Mouse (Mus musculus): ENCODE measurements around the gene Cfap54. TPM values are rescaled to one million over a fixed set of nuclear protein-coding genes. Genes with fewer than 3 reads are reported as not detected.

The Cfap54 gene
- polyA plus RNA-seq, 3 experiments from 2014 or later: 0.70 to 2.5 (median 0.93) TPM

DNA sequence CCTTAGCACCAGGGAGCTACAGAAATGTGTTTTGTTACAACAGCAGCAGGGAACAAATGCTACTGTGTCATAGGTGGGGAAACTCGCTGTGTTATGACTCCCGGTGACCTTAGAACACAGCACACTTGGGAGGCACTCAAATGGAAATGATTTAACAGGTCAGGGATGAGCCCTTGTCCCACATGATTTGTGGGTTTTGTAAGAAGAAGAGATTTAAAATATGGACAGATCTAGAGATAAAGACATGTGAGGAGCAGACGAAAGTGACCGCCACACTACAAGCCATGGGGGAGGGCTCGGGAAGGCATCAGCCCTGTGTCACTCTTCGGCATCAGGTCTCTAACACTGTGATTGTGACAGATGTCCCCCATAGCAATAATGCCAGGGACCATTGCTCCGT is 144.3 kb downstream of the Cfap54 start:
- no peak for ATAC-seq

DNA sequence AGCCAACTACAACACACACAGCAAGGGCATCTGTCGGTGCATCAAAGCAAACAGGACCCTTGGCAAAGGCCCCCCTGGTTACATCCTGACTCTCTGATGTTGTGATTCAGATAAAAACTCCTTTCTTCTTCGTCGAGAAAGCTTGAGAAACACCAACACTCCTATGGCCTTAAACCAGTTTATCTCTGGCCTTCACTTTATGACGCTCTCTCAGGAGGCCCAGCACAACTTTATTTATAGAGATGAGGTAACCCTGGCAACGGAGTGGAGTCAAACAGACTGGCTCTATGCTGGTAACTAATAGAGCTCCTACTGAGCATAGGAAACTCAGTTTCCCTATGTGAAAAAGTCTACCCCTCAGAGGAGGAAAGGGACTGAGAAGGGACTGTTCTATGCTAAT is 146.9 kb downstream of the Cfap54 start:
- ATAC-seq: no peak

DNA sequence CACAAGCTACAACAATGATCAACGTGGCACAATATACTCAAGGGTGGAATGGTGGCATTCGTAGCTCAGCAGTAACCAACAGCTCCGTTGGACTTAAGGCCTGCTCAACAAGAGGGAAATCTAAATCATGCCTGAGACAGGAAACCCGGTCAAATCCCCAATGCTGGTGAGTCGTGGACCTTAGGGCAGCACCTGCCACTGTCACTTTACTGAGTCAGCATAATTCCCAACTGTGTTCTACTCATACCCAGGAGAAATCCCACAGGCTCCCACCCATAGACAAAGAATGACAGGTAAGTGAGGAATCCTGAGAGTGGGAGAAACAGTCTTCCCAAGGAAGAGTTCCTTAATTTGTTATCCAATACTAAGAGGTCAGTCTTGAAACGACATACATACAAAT is 147.8 kb downstream of the Cfap54 start:
- ATAC-seq: no peak

DNA sequence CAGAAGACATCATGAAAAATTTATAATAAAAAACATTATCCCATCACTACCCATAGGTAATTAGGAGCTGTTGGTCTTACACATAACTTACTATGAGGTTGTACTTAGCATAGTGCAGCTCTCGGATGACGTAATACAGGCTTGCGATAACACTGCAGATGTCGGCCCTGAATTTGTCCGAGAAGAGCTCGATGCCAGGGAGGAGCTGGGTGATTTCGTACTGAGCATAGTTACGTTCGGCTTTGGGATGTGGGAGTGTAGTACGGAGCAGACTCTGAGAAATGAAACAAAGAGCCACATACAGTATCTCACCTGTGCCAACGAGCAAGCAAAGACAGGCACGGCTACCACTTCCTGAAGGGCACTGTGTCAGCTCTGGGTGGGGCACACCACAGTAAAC is 149.0 kb downstream of the Cfap54 start:
- no peak for ATAC-seq

DNA sequence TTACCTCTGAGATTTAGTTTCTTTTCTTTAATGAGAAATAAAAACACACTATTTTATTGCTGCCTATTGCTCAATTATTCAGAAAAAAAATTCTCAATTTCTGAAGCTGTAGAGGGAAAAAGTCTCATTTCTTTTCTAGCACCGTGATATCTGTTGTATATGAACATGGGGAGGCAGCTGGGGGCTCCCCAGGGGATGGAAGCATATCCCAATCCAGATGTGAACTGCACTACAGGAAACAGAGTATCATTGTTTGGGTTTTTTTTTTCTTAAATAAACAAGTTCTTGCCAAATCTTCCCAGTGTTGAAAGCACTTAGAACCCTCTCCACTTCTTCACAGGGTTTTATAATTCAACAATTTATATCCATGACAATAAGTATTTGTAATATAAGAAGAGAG is 151.4 kb downstream of the Cfap54 start:
- no peak for ATAC-seq

DNA sequence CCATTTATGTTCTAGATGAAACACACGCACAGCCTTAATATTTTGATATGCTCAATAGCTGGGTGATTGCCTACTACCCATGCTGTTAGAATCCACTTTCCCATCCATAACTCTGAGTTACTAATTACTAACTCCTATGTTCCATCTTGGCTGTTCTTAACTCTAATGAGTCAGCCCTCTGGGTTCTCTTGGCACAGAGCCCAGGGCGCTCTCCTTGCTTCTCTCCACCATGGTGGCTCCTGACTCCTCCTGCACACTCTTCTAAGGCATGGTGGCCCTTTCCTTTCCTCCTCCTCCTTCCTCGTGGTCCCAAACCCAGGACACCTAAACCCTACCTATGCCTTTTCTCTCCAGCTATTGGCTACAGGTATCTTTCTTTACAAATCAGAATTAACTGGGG is 153.2 kb downstream of the Cfap54 start:
- no peak for ATAC-seq

DNA sequence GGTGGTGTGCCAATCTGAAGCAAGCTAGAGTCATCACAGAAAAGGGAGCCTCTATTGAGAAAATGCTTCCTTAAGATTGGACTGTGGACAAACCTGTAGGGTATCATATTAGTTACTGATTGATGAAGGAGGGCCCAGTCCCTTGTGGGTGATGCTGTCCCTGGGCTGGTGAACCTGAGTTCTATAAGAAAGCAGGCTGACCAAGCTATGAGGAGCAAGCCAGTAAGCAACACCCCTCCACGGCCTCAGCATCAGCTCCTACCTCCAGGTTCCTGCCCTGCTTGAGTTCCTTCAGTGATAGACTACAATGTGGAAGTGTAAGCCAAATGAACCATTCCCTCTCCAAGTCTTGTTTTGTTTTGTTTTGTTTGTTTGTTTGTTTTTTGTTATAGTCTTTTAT is 162.9 kb downstream of the Cfap54 start:
- no peak for ATAC-seq

DNA sequence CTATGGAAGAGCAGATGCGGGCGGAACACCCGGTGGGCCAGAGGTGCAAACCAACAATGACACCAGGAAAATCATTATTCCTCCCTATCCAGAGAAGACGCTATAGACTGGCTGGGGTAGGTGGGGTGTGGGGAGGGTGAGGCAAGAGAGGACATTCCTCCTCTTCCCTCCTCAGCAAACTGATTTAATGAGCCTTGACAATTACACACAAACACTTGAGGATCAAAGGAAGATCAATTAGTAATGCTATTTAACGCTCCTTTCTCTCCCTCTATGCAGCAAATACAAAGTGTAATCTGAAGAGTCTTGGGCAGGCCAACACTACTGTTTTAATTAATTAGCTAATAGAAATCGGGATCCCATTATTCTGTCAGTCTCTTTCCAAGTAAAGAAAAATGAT is 174.2 kb downstream of the Cfap54 start:
- no peak for ATAC-seq

DNA sequence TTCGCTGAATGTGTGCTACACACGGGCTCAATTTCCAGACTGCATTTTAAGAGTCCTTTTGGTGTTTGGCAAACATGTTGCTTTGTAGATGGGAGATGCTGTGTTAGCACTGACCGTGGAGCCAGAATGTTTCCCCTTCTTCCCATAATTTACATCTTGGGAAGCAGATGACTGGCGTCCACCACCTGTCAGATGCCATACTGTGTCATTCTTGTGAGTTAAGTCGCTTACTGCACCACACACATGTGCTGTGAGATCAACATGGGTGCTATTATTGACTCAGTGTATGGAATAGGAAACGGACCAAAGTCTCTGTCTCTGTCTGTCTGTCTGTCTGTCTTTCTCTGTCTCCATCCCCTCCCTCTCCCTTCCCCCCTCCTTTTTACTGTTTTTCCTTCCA is 193.0 kb downstream of the Cfap54 start:
- no peak for ATAC-seq

DNA sequence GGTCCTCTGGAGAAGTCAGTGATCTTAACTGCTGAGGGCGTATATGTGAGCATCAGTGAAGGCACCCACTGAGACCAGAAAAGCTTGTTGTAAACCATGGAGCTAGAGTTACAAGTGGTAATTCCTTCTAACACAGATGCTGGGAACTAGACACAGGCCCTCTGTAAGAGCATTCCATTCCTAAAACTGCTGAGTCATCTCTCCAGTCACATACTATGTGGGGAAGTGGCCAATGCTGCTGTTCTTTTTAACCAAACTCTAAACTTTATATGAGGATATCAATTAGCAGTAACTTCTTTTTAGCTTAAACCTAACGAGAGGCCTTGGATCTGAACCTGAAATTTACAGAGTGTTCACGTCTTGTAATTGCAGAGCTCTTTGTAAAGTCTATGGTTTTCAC is 203.4 kb downstream of the Cfap54 start:
- ATAC-seq: no peak

DNA sequence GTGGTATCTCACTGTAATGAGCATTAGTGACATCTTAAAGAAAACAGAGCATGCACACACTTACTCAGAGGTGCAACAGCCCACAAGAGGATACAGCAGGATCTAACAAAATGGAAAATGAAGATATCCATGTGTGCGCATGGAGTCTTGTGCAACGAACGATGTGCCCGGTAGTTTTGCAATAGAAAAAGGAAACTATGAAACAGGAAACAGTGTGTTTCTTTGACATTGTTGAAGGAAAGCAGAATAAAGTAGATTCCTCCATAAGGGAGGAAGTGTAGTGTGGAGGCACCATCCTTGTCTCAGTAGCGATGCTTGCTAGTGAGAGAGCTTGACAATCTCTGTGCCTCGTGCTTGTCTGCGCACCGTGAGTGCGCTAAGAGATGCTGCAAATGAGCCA is 240.4 kb downstream of the Cfap54 start:
- ATAC-seq: no peak

DNA sequence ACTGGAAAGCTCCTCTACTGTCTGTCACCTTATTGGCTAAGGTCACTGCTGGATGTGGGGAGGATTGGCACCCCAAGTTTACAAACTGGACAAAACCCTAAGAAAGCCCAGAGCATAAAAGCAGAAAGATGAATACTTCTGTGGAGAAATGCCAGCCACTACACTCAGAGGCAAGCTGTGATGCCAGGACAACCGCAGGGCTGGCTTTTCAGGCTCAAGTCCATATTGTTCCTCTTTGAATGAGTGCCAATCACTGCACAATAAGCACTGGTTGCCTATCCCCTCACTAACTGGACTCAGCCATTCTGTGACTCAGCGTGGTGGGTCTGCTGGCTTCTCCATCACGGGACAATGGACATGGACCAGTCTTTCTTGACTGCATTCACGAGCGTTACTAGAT is 243.8 kb downstream of the Cfap54 start:
- ATAC-seq: no peak

DNA sequence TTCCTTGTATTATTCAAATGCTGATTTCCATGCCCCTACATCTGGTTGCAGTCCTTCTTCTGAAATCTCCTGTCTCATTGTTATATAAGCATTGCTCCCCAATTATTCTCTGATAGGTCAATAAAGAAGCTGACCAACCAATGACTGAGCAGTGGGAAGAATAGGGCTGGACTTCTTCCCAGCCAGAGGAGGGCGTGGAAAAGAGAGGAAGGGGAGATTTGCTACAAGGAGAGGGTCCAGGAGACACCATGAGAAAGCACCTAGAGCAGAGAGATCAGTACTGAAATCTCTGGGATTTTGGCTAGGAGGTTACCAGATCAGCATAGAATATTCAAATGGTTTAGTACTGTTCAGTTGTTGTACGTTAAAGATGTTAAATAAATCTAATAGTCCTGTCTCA is 244.4 kb downstream of the Cfap54 start:
- no peak for ATAC-seq

DNA sequence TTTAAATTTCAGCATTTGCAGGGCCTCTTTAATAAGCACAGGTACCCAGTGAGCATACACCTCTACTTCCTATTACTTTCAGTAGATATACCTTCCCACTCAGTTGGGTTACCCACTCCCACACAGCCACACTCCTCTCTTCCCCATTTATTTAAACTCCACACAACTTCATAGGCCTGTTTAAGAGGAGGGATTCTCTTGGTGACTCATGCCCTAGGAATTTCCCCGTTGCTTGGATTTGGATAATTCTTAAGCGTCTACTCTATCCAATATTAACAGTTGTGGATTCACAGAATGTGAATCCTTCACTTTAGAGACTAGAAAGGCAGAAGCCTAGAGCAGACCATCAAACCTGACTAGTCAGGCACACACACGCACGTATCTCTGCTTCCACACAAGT is 259.9 kb downstream of the Cfap54 start:
- no peak for ATAC-seq

DNA sequence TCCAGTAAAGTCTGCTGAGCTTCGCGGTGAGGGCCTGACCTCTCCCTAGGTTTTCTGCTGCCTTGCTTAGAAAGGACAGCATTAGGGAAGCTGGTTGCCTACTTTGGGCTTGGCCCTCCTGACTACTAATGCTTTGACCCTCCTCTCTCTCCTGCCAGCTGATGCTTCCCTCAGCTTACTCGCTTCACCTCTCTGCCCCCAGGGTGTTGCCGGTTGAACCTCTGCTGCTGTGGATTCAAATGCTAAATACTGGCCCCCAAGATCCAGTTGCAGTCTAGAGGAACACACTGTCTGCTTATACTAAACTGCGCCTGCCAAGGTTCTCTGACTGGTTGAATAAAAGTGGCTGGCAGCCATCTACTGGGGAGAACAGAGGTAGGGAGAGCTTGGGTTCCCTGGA is 263.2 kb downstream of the Cfap54 start:
- no peak for ATAC-seq

DNA sequence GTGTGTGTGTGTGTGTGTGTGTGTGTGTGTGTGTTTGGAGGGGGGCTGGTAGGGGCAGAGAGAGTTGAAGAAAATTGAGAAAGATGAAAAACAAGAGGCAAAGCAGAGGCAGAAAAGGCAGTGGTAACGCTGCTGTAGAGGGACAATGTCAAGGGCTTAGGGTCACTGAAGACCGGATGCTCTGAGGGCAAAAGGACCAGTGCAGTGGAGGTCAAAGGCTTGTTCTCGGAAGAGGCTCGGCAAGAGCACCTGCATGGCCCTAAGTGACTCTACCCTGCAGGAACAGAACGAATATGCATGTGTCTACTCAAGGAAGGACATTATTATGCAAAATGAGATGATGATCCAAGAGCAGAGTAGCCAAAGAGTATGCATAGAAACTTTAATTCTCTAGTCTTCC is 264.5 kb downstream of the Cfap54 start:
- no peak for ATAC-seq

DNA sequence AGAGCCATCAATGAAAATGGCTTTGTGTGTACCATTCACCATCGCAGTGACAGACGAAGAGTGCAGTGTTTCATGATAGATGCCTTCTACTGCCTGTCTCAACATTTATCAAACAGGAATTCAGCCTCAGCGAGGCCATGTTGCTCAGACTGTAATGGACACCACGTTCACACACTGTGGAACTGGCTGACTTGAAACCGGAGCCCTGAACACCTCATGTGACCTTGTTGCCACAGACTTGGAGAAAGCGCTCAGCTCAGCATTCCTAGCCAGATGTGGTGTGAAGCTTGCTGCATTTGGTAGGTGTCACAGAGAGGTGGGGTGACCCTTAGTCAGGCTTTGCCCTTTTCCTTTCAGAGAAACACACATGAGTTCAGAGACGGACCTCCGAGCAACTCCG is 270.5 kb downstream of the Cfap54 start:
- no peak for ATAC-seq

DNA sequence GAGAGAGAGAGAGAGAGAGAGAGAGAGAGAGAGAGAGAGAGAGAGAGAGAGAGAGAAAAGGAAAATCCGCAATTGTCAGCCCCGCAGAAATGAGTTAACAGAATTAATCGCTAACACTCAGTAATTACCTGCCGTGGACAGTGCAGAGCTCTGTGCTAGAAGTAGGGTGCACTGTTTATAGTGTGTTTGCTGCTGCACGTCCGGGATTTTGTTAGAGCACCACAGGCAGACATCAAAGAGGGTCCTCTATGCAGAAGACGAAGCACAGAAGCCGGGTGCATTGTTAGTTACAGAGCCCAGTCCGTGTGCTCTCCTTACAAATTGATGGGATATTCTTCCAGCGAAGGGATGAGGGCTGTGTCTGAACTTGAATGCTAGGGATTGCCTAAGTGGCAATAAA is 289.5 kb downstream of the Cfap54 start:
- ATAC-seq: no peak

DNA sequence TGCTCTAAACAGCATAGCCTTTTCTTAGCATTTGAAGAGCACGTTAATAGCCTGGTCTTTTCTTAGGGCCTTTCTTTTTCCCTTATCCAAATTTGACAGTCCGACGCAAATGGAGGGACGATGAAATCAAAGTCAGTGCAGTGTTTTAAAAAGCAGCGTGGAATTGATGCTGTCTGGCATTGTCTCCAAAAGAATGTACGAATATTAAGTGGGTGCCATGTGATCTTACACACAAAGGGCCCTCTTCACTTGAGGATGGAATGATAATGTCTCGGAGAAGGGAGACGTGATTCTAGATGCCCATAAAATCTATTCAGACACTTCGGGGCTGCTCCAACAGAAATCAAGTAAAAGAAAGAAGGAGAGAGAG is 289.9 kb downstream of the Cfap54 start:
- ATAC-seq: no peak

DNA sequence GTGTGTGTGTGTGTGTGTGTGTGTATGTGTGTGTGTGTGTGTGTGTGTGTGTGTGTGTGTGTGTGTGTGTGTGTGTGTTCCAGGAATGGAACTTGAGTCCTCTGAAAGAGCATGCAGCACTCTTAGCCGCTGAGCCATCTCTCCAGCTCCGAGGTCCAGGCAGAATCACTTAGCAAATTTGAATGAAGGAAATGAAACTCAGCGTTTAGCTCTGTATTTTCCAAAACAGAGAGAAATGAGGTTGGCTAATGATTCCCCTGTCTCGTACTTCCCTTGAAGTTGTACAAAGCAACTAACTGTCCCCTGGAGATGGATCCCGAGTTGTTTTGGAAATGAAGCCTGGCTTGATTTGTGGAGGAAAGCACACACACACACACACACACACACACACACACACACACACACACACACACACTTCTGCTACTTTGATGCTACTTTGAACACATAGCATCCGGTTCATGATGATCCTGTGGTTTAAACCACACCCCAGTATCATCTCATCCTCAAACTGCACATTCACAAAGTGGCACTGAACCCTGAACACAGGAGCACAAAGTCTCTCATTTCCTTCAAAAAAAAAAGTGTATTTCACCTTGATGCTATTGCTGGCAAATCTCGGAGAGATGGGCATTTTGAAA is 290.4 kb downstream of the Cfap54 start:
- peak; percentile 94 for ATAC-seq

DNA sequence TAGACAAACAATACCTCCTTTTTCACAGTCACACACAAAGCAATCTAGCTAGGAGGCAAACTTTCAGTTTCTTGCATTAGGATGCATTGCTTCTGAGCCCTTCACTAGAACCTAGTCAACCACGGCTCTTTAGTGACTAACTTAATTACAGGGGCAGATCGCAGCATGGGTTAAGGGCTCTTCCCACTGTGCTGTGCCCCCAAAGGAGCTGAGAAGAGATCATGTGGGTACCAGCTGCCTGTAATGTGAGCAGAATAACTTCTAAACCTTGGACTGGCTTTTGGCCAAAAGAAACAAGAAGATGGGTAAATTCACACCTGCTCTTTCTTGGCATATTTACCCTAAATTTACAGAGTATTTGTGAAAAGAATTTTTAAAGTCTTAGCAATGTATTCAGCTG is 291.2 kb downstream of the Cfap54 start:
- no peak for ATAC-seq

DNA sequence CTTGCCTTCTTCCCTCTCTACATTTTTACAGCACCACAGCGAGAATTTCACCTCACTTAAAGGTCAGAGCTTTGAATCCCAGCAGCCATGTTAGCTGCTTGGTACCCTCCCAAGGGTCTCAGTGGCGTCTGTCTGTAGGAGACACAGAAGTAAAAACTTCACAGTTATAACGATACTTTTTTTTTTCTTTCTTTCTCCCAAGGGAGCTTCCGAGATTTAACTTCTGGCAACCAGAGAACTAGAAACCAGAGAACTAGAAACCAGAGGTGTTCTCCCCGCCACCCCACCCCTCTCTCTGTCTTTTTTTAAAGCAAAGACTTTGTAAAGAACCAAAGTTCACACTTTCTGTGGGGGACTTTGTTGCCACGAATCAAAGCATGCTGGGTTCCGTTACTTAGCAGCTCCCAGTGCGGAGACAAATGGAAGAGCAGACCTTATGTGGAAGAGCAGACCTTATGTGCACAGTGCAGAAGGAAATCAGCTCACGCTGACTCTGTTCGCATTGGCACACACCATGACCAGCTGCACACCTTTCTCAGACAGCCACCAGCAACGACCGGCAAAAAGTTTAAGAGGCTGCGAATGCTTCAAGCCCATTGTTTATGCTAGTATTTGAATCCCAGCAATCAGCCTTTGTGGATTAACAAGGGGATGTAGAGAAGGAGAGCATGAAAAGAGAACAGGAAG is 292.9 kb downstream of the Cfap54 start:
- ATAC-seq: no peak

DNA sequence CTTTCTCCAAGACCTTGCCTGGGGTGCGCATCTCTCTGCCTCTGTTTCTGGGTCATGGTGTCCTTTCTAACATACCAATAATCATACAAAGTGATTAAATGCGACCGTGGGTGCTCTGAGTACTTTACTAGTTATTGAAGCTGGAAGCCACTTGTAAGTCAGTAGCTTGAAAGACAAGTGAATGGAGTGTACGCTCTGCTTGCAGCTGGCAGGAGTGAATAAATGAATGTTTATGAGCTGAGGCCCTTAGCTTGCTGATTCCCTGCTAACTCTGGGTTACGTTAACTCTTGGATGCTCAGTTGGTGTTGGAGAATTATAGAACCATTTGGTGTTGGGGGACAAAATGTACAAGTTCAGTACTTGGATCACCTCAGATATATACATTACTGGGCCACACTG is 298.7 kb downstream of the Cfap54 start:
- no peak for ATAC-seq

DNA sequence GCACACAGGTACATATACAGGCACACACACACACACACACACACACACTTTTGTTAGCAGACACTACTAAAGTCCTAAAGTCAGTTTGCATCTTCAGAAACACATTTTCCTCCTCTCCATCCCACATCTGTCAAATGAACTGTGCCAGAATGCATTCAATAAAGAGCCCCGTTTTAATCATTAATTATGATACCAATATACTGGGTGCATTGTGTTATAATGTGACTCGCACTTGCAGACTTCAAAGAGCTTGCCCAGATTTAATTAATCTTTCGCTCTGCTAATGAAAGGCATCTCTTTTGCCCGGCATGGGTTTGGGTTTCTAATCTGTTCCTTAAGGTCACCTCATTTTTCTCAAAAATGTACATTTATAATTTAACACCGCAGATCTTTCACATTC is 327.1 kb downstream of the Cfap54 start:
- ATAC-seq: no peak

DNA sequence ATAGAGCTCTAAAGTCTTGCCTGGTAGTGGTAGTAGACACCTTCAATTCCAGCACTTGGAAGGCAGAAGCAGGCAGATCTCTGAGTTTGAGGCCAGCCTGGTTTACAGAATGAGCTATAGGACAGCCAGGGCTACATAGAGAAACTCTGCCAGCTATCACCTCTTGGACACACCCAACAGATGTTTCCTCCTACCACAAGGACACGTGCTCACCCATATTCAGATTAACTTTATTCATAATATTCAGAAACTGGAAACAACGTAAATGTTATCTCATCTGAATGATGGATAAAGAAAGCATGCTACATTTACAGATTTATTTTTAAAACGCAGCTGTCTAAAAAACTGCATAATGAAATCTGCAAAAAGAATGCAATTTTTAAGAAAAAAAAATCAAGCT is 351.1 kb downstream of the Cfap54 start:
- no peak for ATAC-seq

Measured in inflammation-experienced regulatory T-cells, adult 6 months (primary cell).